Mouse (Mus musculus) heart, adult 2 months (tissue): ENCODE data around the gene Olfr1104. TPM values are rescaled to one million over a fixed set of nuclear protein-coding genes. Genes with fewer than 3 reads are reported as not detected.

ENCODE experiments used
- DNase-seq, 2 experiments: peaks; one replicate each; pipeline ENCODE4 v3.0.0; 2021
- H3K27ac ChIP-seq: fragments of 200-600 bp; 2 replicates; pipeline ENCODE4 v1.8.1; 2022
- H3K27me3 ChIP-seq: fragments of 200-500 bp; 2 replicates; pipeline ENCODE4 v1.6.1; 2012; ENCODE audit warnings: mild to moderate bottlenecking, low read length, inconsistent platforms, mixed read lengths; ENCODE audit not compliant: control insufficient read depth, insufficient read depth
- H3K36me3 ChIP-seq: fragments of 200-500 bp; 2 replicates; pipeline ENCODE4 v1.6.1; 2012; ENCODE audit warnings: low read length, inconsistent platforms; ENCODE audit not compliant: control insufficient read depth, insufficient read depth
- H3K4me1 ChIP-seq: fragments of 200-500 bp; 2 replicates; pipeline ENCODE4 v1.6.1; 2011; ENCODE audit warnings: low read length; ENCODE audit not compliant: control insufficient read depth, insufficient read depth
- H3K4me3 ChIP-seq: fragments of 200-600 bp; 2 replicates; pipeline ENCODE4 v1.8.1; 2022
- H3K79me2 ChIP-seq: fragments of 200-500 bp; replicated peaks from 2 replicates; pipeline ENCODE4 v1.6.1; 2012; ENCODE audit warnings: mild to moderate bottlenecking, inconsistent platforms, low read length, moderate library complexity, mixed read lengths; ENCODE audit not compliant: control insufficient read depth, insufficient read depth
- H3K9ac ChIP-seq: fragments of 200-500 bp; 2 replicates; pipeline ENCODE4 v1.6.1; 2012; ENCODE audit warnings: low read depth, mild to moderate bottlenecking, control low read depth, inconsistent platforms, low read length, mixed read lengths
- CTCF ChIP-seq: fragments of 200-600 bp; IDR thresholded peaks from 2 replicates; pipeline ENCODE4 v1.8.1; 2022; ENCODE audit warnings: antibody characterized with exemption, mild to moderate bottlenecking, moderate library complexity
- EP300 ChIP-seq: fragments of 200-500 bp; IDR thresholded peaks from 2 replicates; pipeline ENCODE4 v1.6.1; 2011; ENCODE audit warnings: low read depth, low read length, control low read depth; ENCODE audit not compliant: insufficient read depth
- POLR2A ChIP-seq: fragments of 200-500 bp; IDR thresholded peaks from 2 replicates; pipeline ENCODE4 v1.6.1; 2011; ENCODE audit warnings: mild to moderate bottlenecking, low read depth, low read length, control low read depth; ENCODE audit not compliant: insufficient read depth
- WGBS: fragments of 180-500 bp; shearing (Covaris S2); methylation state at CpG from one replicate; pipeline ENCODE4 v1.1.7; 2018; 5-methylcytosine and 5-hydroxymethylcytosine counted together
- intact Hi-C: fragments of 180-260 bp; cut with DNase I; formaldehyde crosslinking; loops from one replicate; pipeline ENCODE4 v1.15.1; 2025
- long read RNA-seq: library from polyadenylated mRNA; stranded (forward); transcript quantifications from one replicate; pipeline ENCODE4 v2.0.0, GENCODE M21; 2021
- polyA plus RNA-seq: library from polyadenylated mRNA; depleted of rRNA; stranded (reverse); fragments of >200 nt; gene quantifications from 2 replicates; pipeline ENCODE4 v1.2.3, GENCODE M21; 2012; rRNA removed
- total RNA-seq, 2 experiments: library from RNA; stranded (reverse); gene quantifications; 2 replicates each; pipeline ENCODE4 v1.2.3; 2021

Olfr1104 gene
- not detected for total RNA-seq
- not detected in 2 replicates for polyA plus RNA-seq
- long read RNA-seq, result 0 reads

- TF ChIP-seq CTCF (no peak), POLR2A (no peak), EP300 (no peak)
- 64% methylated on average over 1 of the region's 1 CpGs for WGBS
- H3K4me1 ChIP-seq, result no peaks in the 10 kb centered on the region
- H3K27me3 ChIP-seq, result no peaks in the 10 kb centered on the region
- H3K27ac ChIP-seq, result no peak within 1 kb of the TSS
- intact Hi-C loops, result no loop called here
- no peak within 1 kb of the TSS for H3K9ac ChIP-seq
- no peak for DNase-seq
- H3K4me3 ChIP-seq, result no peak within 1 kb of the TSS
- H3K79me2 ChIP-seq, result no peaks in the 10 kb centered on the region
- no peaks in the 10 kb centered on the region for H3K36me3 ChIP-seq
Observed at GRCm38 (mm10) chr2:87026980-87027379, at the start of gene Olfr1104. Gene Olfr1104 (minus strand): TSS chr2:87027080.

GRCm38 (mm10) chr2:87075717-87076116 is 48.8 kb upstream of the Olfr1104 start, which contains the start of gene Olfr1107:
Gene Olfr1107 (minus strand): TSS chr2:87075817.
- intact Hi-C loops, result no loop called here
- WGBS, result 71% methylated on average over 1 of the region's 1 CpGs
- Histone ChIP-seq H3K36me3 (no peaks in the 10 kb centered on the region), H3K27me3 (no peaks in the 10 kb centered on the region), H3K79me2 (no peaks in the 10 kb centered on the region), H3K27ac (no peak within 1 kb of the TSS), H3K4me3 (no peak within 1 kb of the TSS), H3K4me1 (no peaks in the 10 kb centered on the region), H3K9ac (no peak within 1 kb of the TSS)
- TF ChIP-seq CTCF (no peak), POLR2A (no peak), EP300 (no peak)
- DNase-seq, result no peak

GRCm38 (mm10) chr2:87052173-87052572 is 25.3 kb upstream of the Olfr1104 start, which contains the start of gene Olfr1106:
Gene Olfr1106 (minus strand): TSS chr2:87052273.
- Histone ChIP-seq H3K36me3 (no peaks in the 10 kb centered on the region), H3K4me3 (no peak within 1 kb of the TSS), H3K79me2 (no peaks in the 10 kb centered on the region), H3K27me3 (no peaks in the 10 kb centered on the region), H3K4me1 (no peaks in the 10 kb centered on the region), H3K27ac (no peak within 1 kb of the TSS), H3K9ac (no peak within 1 kb of the TSS)
- whole genome bisulfite sequencing, result 57% methylated on average over 1 of the region's 1 CpGs
- TF ChIP-seq CTCF (no peak), POLR2A (no peak), EP300 (no peak)
- DNase-seq, result no peak
- intact Hi-C loops, result no loop called here

- Histone ChIP-seq H3K4me1 (no peaks in the 10 kb centered on the region), H3K4me3 (no peak within 1 kb of the TSS), H3K36me3 (no peaks in the 10 kb centered on the region), H3K9ac (no peak within 1 kb of the TSS), H3K27ac (no peak within 1 kb of the TSS), H3K79me2 (no peaks in the 10 kb centered on the region), H3K27me3 (no peaks in the 10 kb centered on the region)
- intact Hi-C loops, result no loop called here
- DNase-seq, result no peak
- TF ChIP-seq CTCF, result no peak
- no peak for TF ChIP-seq POLR2A
- no peak for TF ChIP-seq EP300
Observed at GRCm38 (mm10) chr2:87036431-87036830, 9.6 kb upstream of the Olfr1104 start, which contains the start of gene Olfr1105. Gene Olfr1105 (minus strand): TSS chr2:87036531.

GRCm38 (mm10) chr2:86998098-86998497 is 28.8 kb downstream of the Olfr1104 start, which contains the start of gene Olfr1102:
Gene Olfr1102 (plus strand): TSS chr2:86998398.
- Histone ChIP-seq H3K36me3 (no peaks in the 10 kb centered on the region), H3K27ac (no peak within 1 kb of the TSS), H3K4me3 (no peak within 1 kb of the TSS), H3K27me3 (no peaks in the 10 kb centered on the region), H3K4me1 (no peaks in the 10 kb centered on the region), H3K79me2 (no peaks in the 10 kb centered on the region), H3K9ac (no peak within 1 kb of the TSS)
- intact Hi-C loops, result no loop called here
- TF ChIP-seq POLR2A, result no peak
- no peak for TF ChIP-seq CTCF
- TF ChIP-seq EP300, result no peak
- DNase-seq, result no peak

GRCm38 (mm10) chr2:86991121-86991520 is 35.8 kb downstream of the Olfr1104 start, which contains the start of gene Olfr1101:
Gene Olfr1101 (minus strand): TSS chr2:86991221.
- Histone ChIP-seq H3K27ac (no peak within 1 kb of the TSS), H3K36me3 (no peaks in the 10 kb centered on the region), H3K4me1 (no peaks in the 10 kb centered on the region), H3K9ac (no peak within 1 kb of the TSS), H3K79me2 (no peaks in the 10 kb centered on the region), H3K4me3 (no peak within 1 kb of the TSS), H3K27me3 (no peaks in the 10 kb centered on the region)
- DNase-seq, result no peak
- intact Hi-C loops, result no loop called here
- TF ChIP-seq POLR2A (no peak), CTCF (no peak), EP300 (no peak)
- WGBS, result 52% methylated on average over 3 of the region's 3 CpGs

- H3K36me3 ChIP-seq, result no peaks in the 10 kb centered on the region
- no peak within 1 kb of the TSS for H3K27ac ChIP-seq
- TF ChIP-seq POLR2A (no peak), EP300 (no peak), CTCF (no peak)
- intact Hi-C loops, result no loop called here
- DNase-seq, result no peak
- 58% methylated on average over 3 of the region's 3 CpGs for WGBS
- no peaks in the 10 kb centered on the region for H3K27me3 ChIP-seq
- no peak within 1 kb of the TSS for H3K9ac ChIP-seq
- no peaks in the 10 kb centered on the region for H3K79me2 ChIP-seq
- no peak within 1 kb of the TSS for H3K4me3 ChIP-seq
- no peaks in the 10 kb centered on the region for H3K4me1 ChIP-seq
Observed at GRCm38 (mm10) chr2:86979854-86980253, 47.0 kb downstream of the Olfr1104 start, which contains the start of gene Olfr1100. Gene Olfr1100 (minus strand): TSS chr2:86979954.

Other genes starting within 250 kb of the Olfr1104 start
- gene Olfr1093, start 244.6 kb downstream of the Olfr1104 start, total RNA-seq, result not detected
- gene Olfr1093, start 244.6 kb downstream of the Olfr1104 start, polyA plus RNA-seq, result not detected in 2 replicates
- gene Olfr141, start 217.1 kb downstream of the Olfr1104 start, total RNA-seq, result not detected
- not detected in 2 replicates for gene Olfr141, start 217.1 kb downstream of the Olfr1104 start, polyA plus RNA-seq
- gene Olfr1094, start 202.4 kb downstream of the Olfr1104 start, total RNA-seq, result not detected
- gene Olfr1094, start 202.4 kb downstream of the Olfr1104 start, polyA plus RNA-seq, result not detected in 2 replicates
- not detected for gene Olfr1095, start 175.4 kb downstream of the Olfr1104 start, total RNA-seq
- not detected in 2 replicates for gene Olfr1095, start 175.4 kb downstream of the Olfr1104 start, polyA plus RNA-seq
- gene Gm13723, start 152.3 kb downstream of the Olfr1104 start, total RNA-seq, result not detected
- not detected in 2 replicates for gene Gm13723, start 152.3 kb downstream of the Olfr1104 start, polyA plus RNA-seq
- not detected for gene Olfr1097, start 134.9 kb downstream of the Olfr1104 start, total RNA-seq
- not detected in 2 replicates for gene Olfr1097, start 134.9 kb downstream of the Olfr1104 start, polyA plus RNA-seq
- gene Olfr1098, start 102.5 kb downstream of the Olfr1104 start, total RNA-seq, result not detected
- gene Olfr1098, start 102.5 kb downstream of the Olfr1104 start, polyA plus RNA-seq, result not detected in 2 replicates
- not detected for gene Olfr1099, start 66.4 kb downstream of the Olfr1104 start, total RNA-seq
- gene Olfr1099, start 66.4 kb downstream of the Olfr1104 start, polyA plus RNA-seq, result not detected in 2 replicates
- not detected for gene Olfr1100, start 47.1 kb downstream of the Olfr1104 start, total RNA-seq
- gene Olfr1100, start 47.1 kb downstream of the Olfr1104 start, polyA plus RNA-seq, result not detected in 2 replicates
- gene Olfr1101, start 35.9 kb downstream of the Olfr1104 start, total RNA-seq, result not detected
- not detected in 2 replicates for gene Olfr1101, start 35.9 kb downstream of the Olfr1104 start, polyA plus RNA-seq
- gene Olfr1102, start 28.7 kb downstream of the Olfr1104 start, total RNA-seq, result not detected
- gene Olfr1102, start 28.7 kb downstream of the Olfr1104 start, polyA plus RNA-seq, result not detected in 2 replicates
- gene Olfr1105, start 9.5 kb upstream of the Olfr1104 start, total RNA-seq, result not detected
- not detected in 2 replicates for gene Olfr1105, start 9.5 kb upstream of the Olfr1104 start, polyA plus RNA-seq
- gene Olfr1106, start 25.2 kb upstream of the Olfr1104 start, total RNA-seq, result not detected
- gene Olfr1106, start 25.2 kb upstream of the Olfr1104 start, polyA plus RNA-seq, result not detected in 2 replicates
- gene Olfr1107, start 48.7 kb upstream of the Olfr1104 start, total RNA-seq, result not detected
- not detected in 2 replicates for gene Olfr1107, start 48.7 kb upstream of the Olfr1104 start, polyA plus RNA-seq
- gene Olfr1109, start 68.9 kb upstream of the Olfr1104 start, total RNA-seq, result not detected
- not detected in 2 replicates for gene Olfr1109, start 68.9 kb upstream of the Olfr1104 start, polyA plus RNA-seq
- not detected for gene Olfr259, start 87.5 kb upstream of the Olfr1104 start, total RNA-seq
- gene Olfr259, start 87.5 kb upstream of the Olfr1104 start, polyA plus RNA-seq, result not detected in 2 replicates
- gene Olfr1110, start 113.2 kb upstream of the Olfr1104 start, total RNA-seq, result not detected
- gene Olfr1110, start 113.2 kb upstream of the Olfr1104 start, polyA plus RNA-seq, result not detected in 2 replicates
- gene Olfr1111, start 125.5 kb upstream of the Olfr1104 start, total RNA-seq, result not detected
- not detected in 2 replicates for gene Olfr1111, start 125.5 kb upstream of the Olfr1104 start, polyA plus RNA-seq
- not detected for gene Olfr1112, start 160.7 kb upstream of the Olfr1104 start, total RNA-seq
- gene Olfr1112, start 160.7 kb upstream of the Olfr1104 start, polyA plus RNA-seq, result not detected in 2 replicates
- gene Olfr1113, start 181.9 kb upstream of the Olfr1104 start, total RNA-seq, result not detected
- not detected in 2 replicates for gene Olfr1113, start 181.9 kb upstream of the Olfr1104 start, polyA plus RNA-seq
- gene Olfr1115, start 220.9 kb upstream of the Olfr1104 start, total RNA-seq, result not detected
- gene Olfr1115, start 220.9 kb upstream of the Olfr1104 start, polyA plus RNA-seq, result not detected in 2 replicates
- not detected for gene Olfr1116, start 240.5 kb upstream of the Olfr1104 start, total RNA-seq
- not detected in 2 replicates for gene Olfr1116, start 240.5 kb upstream of the Olfr1104 start, polyA plus RNA-seq